Mouse (Mus musculus) lung, postnatal 0 days (tissue): ENCODE results near the gene Cfb. TPM values are rescaled to one million over a fixed set of nuclear protein-coding genes. Genes with fewer than 3 reads are reported as not detected.

Source experiments
- ATAC-seq: fragments of 200-750 bp; cut with Nextera tagmentation; 2 replicates; pipeline ENCODE4 v1.8.0; 2017; ENCODE audit warnings: moderate library complexity
- DNase-seq: peaks from one replicate; pipeline ENCODE4 v3.0.0-alpha.2; 2016; ENCODE audit warnings: low spot score
- H3K27ac ChIP-seq: fragments of 300-500 bp; sonication (generic); 2 replicates; pipeline ENCODE4 v1.5.1; 2014; ENCODE audit warnings: antibody characterized with exemption, mild to moderate bottlenecking, low read length, mixed read lengths
- H3K27me3 ChIP-seq: fragments of 300-500 bp; sonication (generic); replicated peaks from 2 replicates; pipeline ENCODE4 v1.6.1; 2014; ENCODE audit warnings: low read length, mixed read lengths; ENCODE audit not compliant: insufficient read depth
- H3K36me3 ChIP-seq: fragments of 300-500 bp; sonication (generic); 2 replicates; pipeline ENCODE4 v1.6.1; 2014; ENCODE audit warnings: low read length, mixed read lengths; ENCODE audit not compliant: insufficient read depth
- H3K4me1 ChIP-seq: fragments of 300-500 bp; sonication (generic); 2 replicates; pipeline ENCODE4 v1.6.1; 2014; ENCODE audit warnings: antibody characterized with exemption, low read depth, low read length, mixed read lengths; ENCODE audit not compliant: insufficient read depth
- H3K4me2 ChIP-seq: fragments of 300-500 bp; sonication (generic); replicated peaks from 2 replicates; pipeline ENCODE4 v1.6.1; 2014; ENCODE audit warnings: low read depth, mild to moderate bottlenecking, low read length, moderate library complexity, mixed read lengths
- H3K4me3 ChIP-seq: fragments of 300-500 bp; sonication (generic); 2 replicates; pipeline ENCODE4 v1.5.1; 2014; ENCODE audit warnings: low read depth, low read length
- H3K9ac ChIP-seq: fragments of 300-500 bp; sonication (generic); replicated peaks from 2 replicates; pipeline ENCODE4 v1.6.1; 2014; ENCODE audit warnings: low read depth, mild to moderate bottlenecking
- H3K9me3 ChIP-seq: fragments of 300-500 bp; sonication (generic); 2 replicates; pipeline ENCODE4 v1.6.1; 2016; ENCODE audit warnings: low read length, mixed read lengths
- CTCF ChIP-seq: IDR thresholded peaks from 2 replicates; pipeline ENCODE4 v1.5.1; 2016; ENCODE audit warnings: antibody characterized with exemption, mild to moderate bottlenecking
- EP300 ChIP-seq: IDR thresholded peaks from 2 replicates; pipeline ENCODE4 v1.6.1; 2016; ENCODE audit warnings: antibody characterized with exemption, mild to moderate bottlenecking, control low read depth
- WGBS: fragments of 180-500 bp; shearing (Covaris S2); extraction: QIAGEN DNeasy Blood & Tissue Kit; methylation state at CpG from one replicate; pipeline ENCODE4 v1.1.7; 2014; 5-methylcytosine and 5-hydroxymethylcytosine counted together
- polyA plus RNA-seq: library from polyadenylated mRNA; unstranded; fragments of >200 nt; fragmentation: Nextera tagmentation; extraction: Ambion mirVana; gene quantifications from 2 replicates; pipeline ENCODE4 v1.2.1, GENCODE M21; 2015

Cfb gene
- polyA plus RNA-seq, 1 experiment from 2014 or later = 8.1 TPM

GRCm38 (mm10) chr17:34885615-34886014 is 23.3 kb upstream of the Cfb start:
- no peaks in the 10 kb centered on the region for H3K4me1 ChIP-seq

GRCm38 (mm10) chr17:34884704-34885103 is 22.4 kb upstream of the Cfb start:
- no peak for TF ChIP-seq EP300
- no peak for TF ChIP-seq CTCF
- Histone ChIP-seq H3K27ac (no peak overlapping the region), H3K9me3 (no peaks in the 10 kb centered on the region), H3K4me3 (no peak overlapping the region), H3K27me3 (no peaks in the 10 kb centered on the region), H3K9ac (no peak overlapping the region), H3K36me3 (no peaks in the 10 kb centered on the region), H3K4me1 (no peaks in the 10 kb centered on the region), H3K4me2 (no peak overlapping the region)
- 86% methylated on average over 6 of the region's 6 CpGs for WGBS
- DNase-seq = no peak
- ATAC-seq = no peak

More at GRCm38 (mm10) chr17:34885615-34886014, 23.3 kb upstream of the Cfb start:
- DNase-seq (no peak), ATAC-seq (no peak)
- WGBS = 69% methylated on average over 3 of the region's 3 CpGs
- no peaks in the 10 kb centered on the region for H3K9me3 ChIP-seq
- no peak overlapping the region for H3K27ac ChIP-seq
- no peak overlapping the region for H3K4me2 ChIP-seq
- no peak overlapping the region for H3K9ac ChIP-seq
- TF ChIP-seq EP300 (no peak), CTCF (no peak)
- H3K27me3 ChIP-seq = no peaks in the 10 kb centered on the region
- no peak overlapping the region for H3K4me3 ChIP-seq
- no peaks in the 10 kb centered on the region for H3K36me3 ChIP-seq

DNA sequence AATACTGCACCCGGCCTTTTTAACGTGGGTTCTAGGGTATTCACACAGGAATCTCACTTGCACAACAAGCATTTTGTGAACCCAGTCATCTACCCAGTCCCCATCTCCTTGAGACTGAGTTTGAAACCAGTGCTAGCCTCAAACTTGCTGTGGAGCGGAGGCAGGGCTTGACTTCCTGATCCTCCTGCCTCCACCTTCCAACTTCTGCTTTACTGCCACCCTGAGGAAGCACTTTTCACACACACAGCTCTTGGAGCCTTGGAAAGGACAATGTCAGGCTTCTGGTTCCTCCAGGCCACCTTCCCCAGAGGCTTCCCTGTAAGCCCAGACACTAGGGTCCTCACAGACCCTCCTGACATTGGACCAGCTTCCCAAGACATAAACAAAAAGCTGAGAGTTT is 21.0 kb upstream of the Cfb start:
- H3K4me1 ChIP-seq = no peaks in the 10 kb centered on the region
- H3K4me2 ChIP-seq = no peak overlapping the region
- H3K9me3 ChIP-seq = no peaks in the 10 kb centered on the region
- no peak overlapping the region for H3K9ac ChIP-seq
- WGBS = 72% methylated on average over 3 of the region's 3 CpGs
- ATAC-seq (no peak), DNase-seq (no peak)
- H3K27ac ChIP-seq = no peak overlapping the region
- H3K27me3 ChIP-seq = no peaks in the 10 kb centered on the region
- H3K36me3 ChIP-seq = no peaks in the 10 kb centered on the region
- TF ChIP-seq CTCF = peak; percentile 29
- no peak for TF ChIP-seq EP300
- no peak overlapping the region for H3K4me3 ChIP-seq

- Histone ChIP-seq H3K4me1 (no peaks in the 10 kb centered on the region), H3K36me3 (no peaks in the 10 kb centered on the region), H3K9ac (no peak within 1 kb of the TSS), H3K9me3 (no peaks in the 10 kb centered on the region), H3K4me2 (peak within 1 kb of the TSS; percentile 36), H3K27me3 (no peaks in the 10 kb centered on the region), H3K4me3 (no peak within 1 kb of the TSS), H3K27ac (no peak within 1 kb of the TSS)
- 7% methylated on average over 15 of the region's 15 CpGs for WGBS
- DNase-seq (no peak), ATAC-seq (no peak)
- TF ChIP-seq EP300 (no peak), CTCF (no peak)
Measured at GRCm38 (mm10) chr17:34881683-34882310, 19.5 kb upstream of the Cfb start, which contains the start of gene Gm20547. Gene Gm20547 (minus strand): TSS chr17:34882042.

DNA sequence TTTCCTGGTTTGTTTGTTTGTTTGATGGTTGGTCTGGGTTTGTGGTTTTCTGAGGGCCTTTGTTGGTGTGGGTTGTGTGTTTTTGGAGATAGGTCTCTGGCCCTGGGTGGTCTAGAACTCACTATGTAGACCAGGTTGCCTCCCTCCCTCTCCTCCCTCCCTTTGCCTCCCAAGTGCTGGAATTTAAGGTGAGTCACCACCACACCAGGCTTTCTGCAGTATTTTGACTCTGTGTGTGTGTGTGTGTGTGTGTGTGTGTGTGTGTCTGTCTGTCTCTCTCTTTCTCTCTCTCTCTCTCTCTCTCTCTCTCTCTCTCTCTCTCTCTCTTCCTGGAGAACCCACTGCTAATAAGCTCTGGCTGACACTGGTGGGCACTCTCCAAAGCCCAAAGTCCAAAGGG is 18.8 kb upstream of the Cfb start:
- Histone ChIP-seq H3K4me2 (peak overlapping the region; percentile 36), H3K4me1 (no peaks in the 10 kb centered on the region), H3K9me3 (no peaks in the 10 kb centered on the region), H3K27me3 (no peaks in the 10 kb centered on the region), H3K36me3 (no peaks in the 10 kb centered on the region), H3K27ac (no peak overlapping the region), H3K4me3 (no peak overlapping the region), H3K9ac (no peak overlapping the region)
- ATAC-seq (no peak), DNase-seq (no peak)
- TF ChIP-seq CTCF = no peak
- TF ChIP-seq EP300 = no peak

- Histone ChIP-seq H3K36me3 (no peaks in the 10 kb centered on the region), H3K9me3 (no peaks in the 10 kb centered on the region), H3K4me2 (no peak within 1 kb of the TSS), H3K27ac (no peak within 1 kb of the TSS), H3K4me3 (no peak within 1 kb of the TSS), H3K9ac (no peak within 1 kb of the TSS), H3K27me3 (no peaks in the 10 kb centered on the region), H3K4me1 (no peaks in the 10 kb centered on the region)
- TF ChIP-seq CTCF (no peak), EP300 (no peak)
- ATAC-seq = no peak
- 51% methylated on average over 11 of the region's 11 CpGs for whole genome bisulfite sequencing
- DNase-seq = no peak
Measured at GRCm38 (mm10) chr17:34879336-34879879, 17.1 kb upstream of the Cfb start, which contains the start of gene Zbtb12. Gene Zbtb12 (plus strand): TSS chr17:34879483.
